Mouse (Mus musculus) splenic B cell, adult 2 months (primary cell): ENCODE measurements around the gene Rgs10.

Experiments
- DNase-seq: peaks from one replicate; pipeline ENCODE4 v3.0.0-alpha.2; 2011; ENCODE audit warnings: low read depth, low spot score
- H3K27me3 ChIP-seq: 2 replicates; pipeline ENCODE4 v1.6.1; 2012; ENCODE audit warnings: mild to moderate bottlenecking, low read length, moderate library complexity, mixed read lengths; ENCODE audit not compliant: control insufficient read depth, poor library complexity, insufficient read depth, severe bottlenecking
- H3K36me3 ChIP-seq: 2 replicates; pipeline ENCODE4 v1.6.1; 2012; ENCODE audit warnings: mild to moderate bottlenecking, low read length, moderate library complexity, mixed read lengths; ENCODE audit not compliant: control insufficient read depth, poor library complexity, insufficient read depth, severe bottlenecking

The Rgs10 gene

DNA sequence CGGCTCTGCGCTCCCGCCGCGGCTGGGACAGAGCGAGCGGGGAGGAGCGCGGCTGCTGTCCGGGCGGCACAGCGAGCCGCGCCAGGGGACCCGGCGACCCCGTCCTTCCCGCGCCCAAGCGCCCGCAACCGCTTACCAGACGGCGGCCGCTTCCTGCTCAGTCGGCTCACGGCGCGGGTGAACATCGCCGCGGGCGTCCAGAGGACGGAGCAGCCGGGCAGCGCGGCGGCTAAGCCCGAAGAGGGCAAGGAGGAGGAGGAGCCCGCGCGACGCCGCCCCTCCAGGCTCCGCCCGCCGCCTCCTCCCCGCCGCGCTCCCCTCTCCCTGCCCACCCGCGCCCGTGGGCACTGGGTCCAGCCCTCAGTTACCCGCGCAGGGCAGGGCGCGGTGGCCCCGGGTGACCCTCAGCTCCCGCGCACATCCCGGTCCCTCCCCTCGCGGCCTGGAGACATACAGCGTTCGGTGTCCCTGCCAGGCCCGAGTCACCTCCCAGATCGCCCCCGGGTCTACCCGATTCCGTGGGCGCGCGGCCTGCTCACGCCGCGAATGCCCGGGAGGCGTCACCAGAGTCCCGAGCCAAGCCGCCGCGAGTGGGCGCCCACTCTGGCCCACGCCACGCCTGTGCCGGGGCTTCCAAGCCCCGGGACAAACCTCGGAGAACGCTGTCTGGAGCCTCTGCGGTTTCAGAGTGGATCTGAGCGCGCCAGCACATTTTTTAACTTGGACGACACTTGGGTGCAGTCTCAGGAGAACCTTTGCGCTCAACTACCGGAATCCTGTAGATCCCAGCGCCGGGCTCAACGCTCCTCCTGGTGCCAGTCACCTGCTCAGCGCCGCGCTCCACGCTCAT lies at the start of gene Rgs10:
TSS of gene Rgs10 (minus strand) at position 829 of the 850 bp plus-strand sequence.
- Histone ChIP-seq H3K36me3 (no peaks in the 10 kb centered on the region), H3K27me3 (no peaks in the 10 kb centered on the region)
- peak; percentile 50 for DNase-seq

- Histone ChIP-seq H3K36me3 (no peaks in the 10 kb centered on the region), H3K27me3 (no peaks in the 10 kb centered on the region)
- peak; percentile 16 for DNase-seq
Observed at GRCm38 (mm10) chr7:128462406-128462805, 43.8 kb upstream of the Rgs10 start.

DNA sequence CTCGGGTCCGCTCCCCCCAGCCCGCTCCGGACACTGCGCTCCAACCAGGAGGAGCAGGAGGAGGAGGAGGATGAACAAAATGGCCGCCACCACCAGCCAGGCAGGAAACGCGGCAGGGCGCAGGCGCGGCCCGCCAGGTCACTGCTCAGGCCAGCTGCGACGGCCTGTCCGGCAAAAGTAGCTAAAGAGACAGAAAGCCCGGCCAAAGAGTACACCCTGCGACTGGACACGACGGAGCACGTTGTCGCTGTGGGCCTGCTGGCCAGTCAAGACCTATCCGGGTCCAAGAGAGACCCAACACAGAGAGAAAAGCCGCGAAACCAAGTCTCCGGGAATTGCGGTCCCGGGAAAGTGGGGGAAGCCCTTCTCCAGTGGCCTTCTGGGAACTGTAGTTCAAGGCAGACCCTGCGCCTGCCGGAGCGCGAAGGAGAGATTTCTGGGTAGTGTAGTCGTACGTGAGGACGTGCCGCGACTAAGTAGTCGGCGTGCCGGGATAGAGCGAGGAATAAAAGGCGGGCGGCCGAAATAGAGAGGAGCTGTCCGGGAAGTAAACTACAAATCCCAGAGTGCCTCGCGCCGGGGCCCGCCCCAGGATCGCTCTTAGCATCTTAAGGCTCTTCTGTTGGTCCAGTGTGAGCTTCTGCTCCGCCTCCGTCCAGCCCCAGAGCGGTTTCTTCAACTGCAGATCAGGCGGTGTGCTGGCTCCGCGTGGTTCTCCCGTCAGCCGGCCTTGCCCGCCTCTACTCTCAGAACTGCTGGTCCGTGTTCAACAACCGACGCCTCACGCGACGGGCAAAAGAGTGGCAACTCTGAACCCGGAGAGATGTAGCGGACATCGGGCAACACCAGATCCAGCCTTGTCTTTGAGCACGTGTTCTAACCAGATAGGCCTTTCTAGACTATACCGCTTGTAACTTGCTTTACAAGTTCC lies 43.0 kb upstream of the Rgs10 start, which contains the start of gene Tial1:
TSS of gene Tial1 (minus strand) at position 433 of the 931 bp plus-strand sequence.
- Histone ChIP-seq H3K36me3 (no peaks in the 10 kb centered on the region), H3K27me3 (no peaks in the 10 kb centered on the region)
- DNase-seq, result peak; percentile 98

DNA sequence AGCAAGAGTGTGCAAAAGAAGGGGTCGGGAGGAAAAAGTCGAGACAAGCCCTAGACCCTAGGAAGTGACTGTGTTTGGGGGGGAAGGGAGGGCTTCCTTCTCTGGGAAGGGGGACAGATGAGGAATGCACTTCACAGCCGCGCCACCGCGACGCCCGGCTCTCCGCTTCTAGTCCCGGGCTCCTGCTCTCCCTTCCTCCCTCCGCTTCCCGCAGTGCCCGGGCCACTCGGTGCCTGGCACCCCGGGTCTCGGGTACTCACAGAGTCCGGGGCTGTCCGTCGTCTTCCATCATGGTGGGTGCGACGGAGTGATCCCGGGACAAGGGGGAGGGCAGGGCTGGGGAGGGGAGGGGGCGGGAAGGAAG lies 42.3 kb upstream of the Rgs10 start:
- no peak for DNase-seq
- no peaks in the 10 kb centered on the region for H3K27me3 ChIP-seq

DNA sequence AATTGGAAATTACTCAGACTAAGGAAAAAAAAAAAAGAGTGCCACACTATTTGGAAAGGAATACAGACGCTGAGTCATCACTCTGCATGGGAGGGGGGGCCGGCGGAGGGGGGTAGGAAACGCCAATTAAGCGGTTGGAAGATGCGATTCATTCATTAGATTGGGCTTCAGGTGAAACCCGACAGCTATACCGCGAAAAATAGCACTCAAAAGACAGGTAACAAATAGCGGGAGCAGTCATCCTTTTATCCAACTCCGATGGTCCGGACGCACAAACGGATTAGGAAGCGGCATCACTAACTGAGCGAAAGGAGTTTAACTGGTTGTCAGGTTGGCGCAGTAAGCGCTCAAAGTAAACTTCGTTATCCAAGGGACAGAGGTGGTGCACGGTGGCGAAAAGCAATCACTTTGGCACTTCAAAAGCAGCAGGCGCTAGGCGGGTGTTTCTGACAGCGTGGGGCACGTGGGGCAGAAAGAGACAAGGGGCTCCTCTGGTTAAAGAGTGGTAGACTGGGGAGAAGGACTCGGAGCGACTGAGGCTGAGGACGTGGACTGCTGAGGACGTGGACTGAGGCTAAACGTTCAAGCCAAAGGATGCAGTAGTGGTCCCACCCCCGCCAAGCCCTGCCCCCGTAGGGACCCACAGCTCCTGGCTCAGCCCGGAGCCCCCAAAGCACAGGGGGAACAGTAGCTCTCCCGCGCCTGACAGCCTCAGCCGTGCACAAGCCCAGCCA lies 41.7 kb upstream of the Rgs10 start:
- peak; percentile 35 for DNase-seq
- Histone ChIP-seq H3K27me3 (no peaks in the 10 kb centered on the region), H3K36me3 (no peaks in the 10 kb centered on the region)

More for the DNA sequence above, 42.3 kb upstream of the Rgs10 start:
- no peaks in the 10 kb centered on the region for H3K36me3 ChIP-seq

DNA sequence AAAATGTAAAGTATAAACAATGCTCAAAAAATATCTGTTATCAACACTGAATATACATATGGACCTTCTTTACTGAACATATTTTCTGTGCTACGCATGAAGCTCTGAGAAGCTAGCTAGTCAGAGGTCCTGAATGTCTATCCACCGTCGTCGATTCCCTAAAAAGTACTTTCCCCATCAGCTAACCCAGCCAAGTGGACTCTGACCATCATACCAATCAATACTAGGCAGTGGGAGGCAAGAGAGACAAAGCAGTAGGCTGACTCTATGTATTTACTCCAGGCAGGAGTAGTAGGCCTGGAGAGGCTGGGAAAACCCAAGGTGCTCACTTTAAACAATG lies 41.2 kb upstream of the Rgs10 start:
- DNase-seq, result no peak
- Histone ChIP-seq H3K27me3 (no peaks in the 10 kb centered on the region), H3K36me3 (no peaks in the 10 kb centered on the region)

DNA sequence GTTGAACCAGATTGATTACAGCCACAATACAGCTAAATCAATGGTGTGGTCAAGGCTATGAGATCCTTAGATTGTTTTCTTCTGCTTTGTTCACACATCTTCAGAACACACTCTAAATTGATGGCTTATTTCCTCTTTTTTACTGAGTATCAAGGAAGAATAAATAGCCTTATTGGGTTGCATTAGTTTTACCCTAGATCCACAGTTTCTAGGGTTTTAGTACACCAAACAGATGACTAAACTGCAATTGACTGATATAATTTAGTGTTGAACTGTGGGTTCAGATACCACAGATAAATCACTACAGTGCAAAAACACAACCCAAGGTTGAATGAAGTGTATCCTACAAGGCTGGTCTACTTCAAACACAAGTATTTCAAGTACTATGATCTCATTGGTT lies 39.5 kb upstream of the Rgs10 start:
- Histone ChIP-seq H3K36me3 (peaks cover 5% of the 10 kb centered on the region; the same call in 1 of the 2 replicates), H3K27me3 (no peaks in the 10 kb centered on the region)
- DNase-seq, result peak; percentile 13

DNA sequence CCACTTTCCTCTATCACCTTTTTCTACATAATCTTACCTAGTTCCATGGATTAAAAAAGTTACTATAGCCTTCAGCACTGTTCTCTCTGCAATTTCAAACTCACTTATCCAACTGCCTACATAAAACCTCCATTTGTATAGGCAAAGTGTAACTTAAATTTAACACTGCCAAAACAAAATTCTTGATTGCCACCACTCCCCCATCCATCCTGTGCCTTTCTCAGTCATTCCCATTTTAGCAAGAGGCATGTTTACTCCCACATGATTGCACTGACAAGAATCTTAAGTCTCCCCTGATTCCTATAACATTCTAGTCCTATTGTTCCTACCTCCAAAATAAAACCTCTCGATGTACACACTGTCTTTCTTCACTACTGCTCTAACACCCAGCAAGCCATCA lies 34.2 kb upstream of the Rgs10 start:
- H3K36me3 ChIP-seq, result peaks cover 8% of the 10 kb centered on the region; the same call in 1 of the 2 replicates
- H3K27me3 ChIP-seq, result no peaks in the 10 kb centered on the region
- DNase-seq, result no peak

DNA sequence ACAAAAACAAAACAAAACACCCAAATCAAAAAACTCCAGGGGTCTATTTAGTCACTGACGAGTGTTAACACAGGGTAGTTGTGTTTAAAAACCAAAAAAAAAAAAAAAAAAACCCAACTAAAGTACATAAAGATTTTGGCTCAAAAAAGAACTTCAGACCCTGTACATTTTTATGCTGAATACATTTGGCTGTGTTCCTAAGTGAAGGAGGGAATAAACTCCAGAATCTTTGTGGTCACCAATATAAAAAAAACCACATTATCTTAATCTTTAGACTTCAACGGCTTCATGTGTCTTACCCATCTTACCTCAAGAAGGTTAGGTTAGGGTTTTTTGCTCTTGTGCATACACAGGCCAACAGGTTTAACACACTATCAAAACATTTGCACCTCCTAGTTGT lies 22.0 kb upstream of the Rgs10 start:
- no peaks in the 10 kb centered on the region for H3K27me3 ChIP-seq
- DNase-seq, result no peak
- H3K36me3 ChIP-seq, result peaks cover 15% of the 10 kb centered on the region; the same call in 1 of the 2 replicates

DNA sequence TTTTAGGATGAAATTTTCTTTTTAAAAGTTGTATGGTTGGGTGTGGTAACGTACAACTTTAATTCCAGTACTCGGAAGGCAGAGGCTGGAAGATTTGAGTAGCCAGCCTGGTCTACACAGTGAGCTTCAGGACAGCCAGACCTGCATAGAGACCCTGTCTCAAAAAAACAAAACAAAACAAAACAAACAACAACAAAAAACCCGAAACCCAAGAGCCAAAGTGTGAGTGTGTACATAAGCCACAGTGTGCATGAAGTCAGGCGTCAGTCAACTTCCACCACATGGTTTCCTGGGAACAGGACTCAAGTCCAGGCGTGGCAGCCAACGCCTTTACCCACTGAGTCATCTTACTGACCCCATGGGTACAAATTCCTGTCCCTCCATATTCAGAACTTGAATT lies 20.7 kb upstream of the Rgs10 start:
- no peaks in the 10 kb centered on the region for H3K27me3 ChIP-seq
- H3K36me3 ChIP-seq, result peaks cover 11% of the 10 kb centered on the region; the same call in 1 of the 2 replicates
- no peak for DNase-seq

GRCm38 (mm10) chr7:128438131-128438530 lies 19.6 kb upstream of the Rgs10 start:
- Histone ChIP-seq H3K36me3 (peaks cover 9% of the 10 kb centered on the region; the same call in 1 of the 2 replicates), H3K27me3 (no peaks in the 10 kb centered on the region)
- no peak for DNase-seq

DNA sequence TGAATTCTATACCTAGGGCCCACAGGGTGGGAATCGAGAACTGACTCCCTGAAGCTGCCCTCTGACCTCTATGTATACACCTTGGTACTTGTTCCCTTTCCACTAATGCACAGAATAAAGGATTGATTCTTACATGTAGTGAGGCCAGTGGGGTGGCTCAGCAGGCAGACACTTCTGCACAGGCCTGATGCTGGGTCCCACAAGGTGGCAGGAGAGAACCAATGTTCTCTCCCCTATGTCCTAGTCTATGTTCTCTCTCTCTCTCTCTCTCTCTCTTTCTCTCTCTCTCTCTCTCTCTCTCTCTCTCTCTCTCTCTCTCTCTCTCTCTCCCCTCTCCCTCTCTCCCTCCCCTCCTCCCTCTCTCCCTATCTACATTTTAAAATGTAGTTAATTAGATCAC lies 14.7 kb upstream of the Rgs10 start:
- DNase-seq, result peak; percentile 30
- no peaks in the 10 kb centered on the region for H3K36me3 ChIP-seq

GRCm38 (mm10) chr7:128432574-128432973 lies 14.0 kb upstream of the Rgs10 start:
- no peak for DNase-seq
- Histone ChIP-seq H3K27me3 (no peaks in the 10 kb centered on the region), H3K36me3 (no peaks in the 10 kb centered on the region)

More for the DNA sequence above, 14.7 kb upstream of the Rgs10 start:
- no peaks in the 10 kb centered on the region for H3K27me3 ChIP-seq

DNA sequence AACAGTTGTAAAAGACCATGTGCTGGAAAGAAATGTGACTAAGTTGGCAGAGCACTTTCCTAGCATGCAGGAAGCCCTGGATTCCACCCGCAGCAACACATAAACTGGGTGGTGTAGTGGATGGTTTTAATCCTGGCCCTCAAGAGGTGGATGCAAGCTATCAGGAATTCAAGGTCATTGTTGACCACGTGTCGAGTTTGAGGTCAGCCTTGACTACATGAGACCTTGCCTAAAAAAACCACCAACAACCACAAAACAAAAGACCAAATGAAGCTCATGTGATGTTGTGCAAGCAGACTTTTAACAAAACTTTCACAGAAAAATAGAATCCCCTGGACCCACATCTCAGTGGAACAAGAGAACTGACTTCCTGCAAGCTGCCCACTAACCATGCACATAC lies 3.9 kb upstream of the Rgs10 start:
- H3K36me3 ChIP-seq, result no peaks in the 10 kb centered on the region
- no peak for DNase-seq
- H3K27me3 ChIP-seq, result no peaks in the 10 kb centered on the region
